Comparison of ENCODE assay signal across 20 mouse cellular contexts in genomic region chr10:4375267-4375666, GRCm38 (mm10). TPM values are rescaled to one million over a fixed set of nuclear protein-coding genes. Genes with fewer than 3 reads are reported as not detected.
A peak's percentile ranks its signal among the peaks of the same experiment; 100 is the strongest.
DNase-seq lines count a peak whose midpoint lies in the region; ATAC-seq and TF ChIP-seq lines count a peak whose summit lies in the region.
"Had no signal": no experiment of that assay in that cellular context is flagged by ENCODE, and none has a peak within 500 bp of the region (broad histone marks: within the 10 kb centered on the region; RNA-seq: fewer than 3 reads in every experiment).

No protein-coding gene starts in this region.

- no peaks in the 10 kb centered on the region for H3K27me3 ChIP-seq in heart, embryonic 10.5 days (ENCODE audit: insufficient read depth, poor library complexity, severe bottlenecking)
- H3K27me3 ChIP-seq in ES-Bruce4 (ENCODE audit: control insufficient read depth, insufficient read depth, low read length, poor library complexity, severe bottlenecking) = no peaks in the 10 kb centered on the region
- H3K27me3 ChIP-seq: CH12.LX; heart, embryonic 13.5 days; midbrain, embryonic 12.5 days had no signal

- no peak for TF ChIP-seq POLR2A in ES-Bruce4 (IDR thresholded peaks at IDR 0.05; ENCODE audit: insufficient read depth, low read length)

- H3K27ac ChIP-seq in heart, embryonic 10.5 days = no peak overlapping the region
- H3K27ac ChIP-seq in ES-Bruce4 (ENCODE audit: insufficient read depth, low read length) = peak overlapping the region; percentile 90
- H3K27ac ChIP-seq: gastrocnemius, adult 2 months; heart, embryonic 13.5 days; hindbrain, embryonic 14.5 days; liver, embryonic 14.5 days; midbrain, embryonic 12.5 days had no signal

- TF ChIP-seq CTCF in ES-Bruce4 (IDR thresholded peaks at IDR 0.05; ENCODE audit: low read depth, low read length) = no peak

- WGBS in heart, embryonic 10.5 days = 66% methylated on average over 7 of the region's 7 CpGs

- peak; percentile 70; the same call in 1 of the 2 replicates for TF ChIP-seq EP300 in ES-Bruce4 (IDR thresholded peaks at IDR 0.05; ENCODE audit: insufficient read depth, low read depth, low read length)

- peaks cover 17% of the 10 kb centered on the region for H3K36me3 ChIP-seq in heart, embryonic 10.5 days
- no peaks in the 10 kb centered on the region for H3K36me3 ChIP-seq in ES-Bruce4 (ENCODE audit: control insufficient read depth, insufficient read depth, low read length, poor library complexity, severe bottlenecking)

- DNase-seq in heart, embryonic 10.5 days (ENCODE audit: low spot score) = peak; percentile 64
- DNase-seq in heart, adult 18-20 months = no peak
- peak; percentile 58 for DNase-seq in WW6 (ENCODE audit: low read depth, low spot score)
- DNase-seq in lung, postnatal 36 days = no peak
- no peak for DNase-seq in yolk sac, embryonic 10.5 days (ENCODE audit: low spot score)
- DNase-seq: adrenal gland, postnatal 25 days; cerebellum, adult 18-20 months; cerebellum, postnatal 25 days; embryo, embryonic 11 days; gastrocnemius, adult 2 months; kidney, adult 11 months; retina, postnatal 1 day; thymus, postnatal 25 days had no signal

- no peak overlapping the region for H3K9ac ChIP-seq in ES-Bruce4 (ENCODE audit: low read depth, poor library complexity, severe bottlenecking)
- H3K9ac ChIP-seq: heart, embryonic 13.5 days; hindbrain, embryonic 14.5 days; liver, embryonic 14.5 days; midbrain, embryonic 12.5 days had no signal

- H3K4me3 ChIP-seq in heart, embryonic 10.5 days = no peak overlapping the region
- no peak overlapping the region for H3K4me3 ChIP-seq in ES-Bruce4 (ENCODE audit: low read depth, low read length)
- H3K4me3 ChIP-seq: gastrocnemius, adult 2 months; heart, embryonic 13.5 days; midbrain, embryonic 12.5 days had no signal

- H3K9me3 ChIP-seq in heart, embryonic 10.5 days = no peaks in the 10 kb centered on the region
- no peaks in the 10 kb centered on the region for H3K9me3 ChIP-seq in ES-Bruce4 (replicated peaks; ENCODE audit: control insufficient read depth, insufficient read depth, low read length, poor library complexity, severe bottlenecking)
- H3K9me3 ChIP-seq: heart, embryonic 13.5 days; midbrain, embryonic 12.5 days had no signal

- ATAC-seq in megakaryocyte, adult 5-6 weeks (ENCODE audit: poor library complexity, severe bottlenecking) = peak; percentile 49; the same call in 1 of the 2 replicates

- peaks cover 11% of the 10 kb centered on the region; the same call in 1 of the 2 replicates for H3K4me1 ChIP-seq in heart, embryonic 10.5 days
- peaks cover 7% of the 10 kb centered on the region for H3K4me1 ChIP-seq in ES-Bruce4 (ENCODE audit: control insufficient read depth, insufficient read depth, low read length)
- H3K4me1 ChIP-seq: midbrain, embryonic 12.5 days had no signal

RNA-seq across cellular contexts. Expression of gene Zbtb2, which starts 12.6 kb away (rescaled TPM):
- 14.1 and 15.6 TPM in 2 replicates for polyA plus RNA-seq in heart, embryonic 10.5 days (2016; fragmentation: Nextera tagmentation; extraction: Ambion mirVana)
- total RNA-seq in heart, adult 18-20 months (2021) = 1 to 10 TPM; 5.5 to 6.0 TPM
- polyA plus RNA-seq in ES-Bruce4 (2011; ENCODE audit: insufficient read depth, insufficient read length, low read depth, missing spikeins) = 11.0 and 13.1 TPM in 2 replicates
- total RNA-seq in megakaryocyte, adult 5-6 weeks (2015) = 12.8 and 14.2 TPM in 2 replicates
- 10.8 and 12.2 TPM in 2 replicates for total RNA-seq in megakaryocyte, adult 5-6 weeks (2017)

RNA-seq across cellular contexts. Expression of gene Rmnd1, which starts 56.9 kb away (rescaled TPM):
- polyA plus RNA-seq in heart, embryonic 10.5 days (2016; fragmentation: Nextera tagmentation; extraction: Ambion mirVana) = 74.9 and 90.0 TPM in 2 replicates
- 10 to 100 TPM; 65.8 to 66.0 TPM for total RNA-seq in heart, adult 18-20 months (2021)
- 72.8 and 77.1 TPM in 2 replicates for polyA plus RNA-seq in ES-Bruce4 (2011; ENCODE audit: insufficient read depth, insufficient read length, low read depth, missing spikeins)
- 35.0 and 40.7 TPM in 2 replicates for total RNA-seq in megakaryocyte, adult 5-6 weeks (2015)
- 21.1 and 29.5 TPM in 2 replicates for total RNA-seq in megakaryocyte, adult 5-6 weeks (2017)

RNA-seq across cellular contexts. Expression of gene Armt1, which starts 57.0 kb away (rescaled TPM):
- polyA plus RNA-seq in heart, embryonic 10.5 days (2016; fragmentation: Nextera tagmentation; extraction: Ambion mirVana) = 20.4 and 22.4 TPM in 2 replicates
- 10 to 100 TPM in 1 of 2 experiments, 1 to 10 TPM in 1; 8.8 to 10.1 TPM for total RNA-seq in heart, adult 18-20 months (2021)
- 80.4 and 84.0 TPM in 2 replicates for polyA plus RNA-seq in ES-Bruce4 (2011; ENCODE audit: insufficient read depth, insufficient read length, low read depth, missing spikeins)
- 20.8 and 26.4 TPM in 2 replicates for total RNA-seq in megakaryocyte, adult 5-6 weeks (2015)
- total RNA-seq in megakaryocyte, adult 5-6 weeks (2017) = 24.4 and 27.4 TPM in 2 replicates

Comparison
In these comparisons a context has a peak if more than half of its experiments do, and no peak if none do; other contexts are left out.
1. DNase-seq: peak in heart, embryonic 10.5 days (single experiment) and WW6 (single experiment); none in heart, adult 18-20 months (0 of 2), lung, postnatal 36 days (single experiment) and yolk sac, embryonic 10.5 days (single experiment).